Mouse (Mus musculus): Measurements from ENCODE around the gene Sult5a1. TPM values are rescaled to one million over a fixed set of nuclear protein-coding genes. Genes with fewer than 3 reads are reported as not detected.
"Not testable (repeated sequence)": the region's sequence is repeated elsewhere in the genome, so short reads cannot be mapped to it uniquely, and the experiment has no call there.

Gene Sult5a1
- total RNA-seq, 1 experiment from 2014 or later = 5.3 TPM

- DNase-seq = no peak
These were observed 22.7 kb downstream of the Sult5a1 start for GRCm38 (mm10) chr8:123135406-123135805.

- DNase-seq = no peak
These were observed 23.9 kb downstream of the Sult5a1 start for GRCm38 (mm10) chr8:123134149-123134713.

DNA sequence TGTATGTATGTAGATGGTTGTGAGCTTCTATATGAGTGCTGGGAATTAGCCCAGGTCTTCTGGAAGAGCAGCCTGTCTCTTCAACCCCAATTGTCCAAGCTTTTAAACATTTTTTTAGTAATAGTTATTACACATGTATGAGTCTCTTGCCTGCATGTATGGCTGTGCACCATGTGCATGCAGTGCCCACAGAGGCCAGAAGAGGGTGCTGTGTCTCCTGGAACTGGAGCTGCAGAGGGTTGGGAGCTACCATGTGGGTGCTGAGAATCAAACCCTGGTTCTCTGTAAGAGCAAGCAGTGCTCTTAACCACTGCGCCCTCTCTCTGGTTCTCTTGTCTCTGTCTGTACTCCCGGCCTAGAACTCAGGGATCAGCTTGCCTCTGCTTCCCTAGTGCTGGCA, 25.2 kb downstream of the Sult5a1 start:
- DNase-seq = no peak

DNA sequence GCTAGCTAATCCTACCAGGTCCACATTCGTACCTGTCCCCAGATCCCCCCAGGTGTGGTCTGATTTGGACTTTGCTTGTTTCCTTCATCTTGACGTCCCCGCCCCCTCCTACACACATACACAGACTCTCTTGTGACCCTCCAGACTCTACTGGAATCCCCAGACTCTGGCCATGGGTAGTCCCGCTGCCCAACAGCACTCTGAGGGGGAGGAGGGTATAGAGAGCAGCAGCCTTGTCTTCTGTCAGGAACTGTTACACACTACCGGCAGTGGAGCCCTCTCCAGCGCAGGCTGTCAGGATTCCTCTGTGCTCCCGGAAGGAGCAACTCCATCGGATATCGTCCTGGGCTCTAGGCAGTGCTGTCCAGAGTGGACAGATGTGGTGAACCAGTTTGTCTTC, 27.1 kb downstream of the Sult5a1 start:
- DNase-seq = no peak

DNA sequence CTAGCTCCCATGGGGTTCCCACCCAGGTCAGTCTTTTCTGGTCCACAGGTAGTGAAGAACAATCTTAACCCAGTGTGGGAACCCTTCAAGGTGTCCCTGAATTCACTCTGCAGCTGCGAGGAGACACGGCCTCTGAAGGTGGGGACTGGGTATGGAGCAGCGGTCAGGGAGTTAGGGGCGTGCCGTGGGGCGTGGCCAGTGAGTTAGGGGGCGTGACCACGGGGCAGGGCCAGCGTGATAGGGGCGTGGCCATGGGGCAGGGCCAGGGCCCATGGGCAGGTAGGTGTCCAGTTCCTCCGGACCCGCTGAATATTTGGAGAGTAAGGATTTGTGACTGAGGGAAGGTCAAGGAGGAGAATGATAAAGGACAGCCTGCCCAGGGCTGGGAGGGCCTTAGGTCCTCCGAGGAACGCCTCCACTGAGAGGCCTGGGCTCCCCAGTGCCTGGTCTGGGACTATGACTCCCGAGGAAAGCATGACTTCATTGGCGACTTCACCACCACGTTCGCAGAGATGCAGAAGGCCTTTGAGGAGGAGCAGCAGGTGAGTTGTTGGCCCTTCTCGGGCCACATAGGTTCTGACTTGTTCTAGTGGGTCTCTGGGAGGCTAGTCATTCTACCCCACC, 31.8 kb downstream of the Sult5a1 start:
- no peak for DNase-seq

GRCm38 (mm10) chr8:123122670-123123069, 35.4 kb downstream of the Sult5a1 start:
- DNase-seq = no peak

DNA sequence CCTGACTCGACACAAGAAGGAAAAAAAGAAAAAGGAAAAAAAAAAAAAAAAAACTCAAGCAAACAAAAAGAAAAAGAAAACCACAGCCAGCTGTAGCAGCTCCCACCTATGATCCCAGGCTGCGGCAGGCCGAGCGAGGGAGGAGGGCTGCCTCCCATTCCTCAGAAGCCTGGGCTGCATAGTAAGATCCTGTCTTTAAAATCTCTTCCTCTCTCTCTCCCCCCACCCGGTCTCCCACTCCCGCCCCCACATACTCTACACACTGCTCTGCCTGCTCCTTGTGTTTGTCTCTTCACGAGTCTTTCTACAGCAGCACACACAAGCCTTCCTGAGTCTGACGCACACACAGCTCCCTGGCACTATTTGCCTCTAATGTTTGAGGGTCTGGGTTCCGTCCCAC, 36.1 kb downstream of the Sult5a1 start:
- no peak for DNase-seq

- DNase-seq = no peak
These were observed 40.4 kb downstream of the Sult5a1 start for GRCm38 (mm10) chr8:123117744-123118143.

DNA sequence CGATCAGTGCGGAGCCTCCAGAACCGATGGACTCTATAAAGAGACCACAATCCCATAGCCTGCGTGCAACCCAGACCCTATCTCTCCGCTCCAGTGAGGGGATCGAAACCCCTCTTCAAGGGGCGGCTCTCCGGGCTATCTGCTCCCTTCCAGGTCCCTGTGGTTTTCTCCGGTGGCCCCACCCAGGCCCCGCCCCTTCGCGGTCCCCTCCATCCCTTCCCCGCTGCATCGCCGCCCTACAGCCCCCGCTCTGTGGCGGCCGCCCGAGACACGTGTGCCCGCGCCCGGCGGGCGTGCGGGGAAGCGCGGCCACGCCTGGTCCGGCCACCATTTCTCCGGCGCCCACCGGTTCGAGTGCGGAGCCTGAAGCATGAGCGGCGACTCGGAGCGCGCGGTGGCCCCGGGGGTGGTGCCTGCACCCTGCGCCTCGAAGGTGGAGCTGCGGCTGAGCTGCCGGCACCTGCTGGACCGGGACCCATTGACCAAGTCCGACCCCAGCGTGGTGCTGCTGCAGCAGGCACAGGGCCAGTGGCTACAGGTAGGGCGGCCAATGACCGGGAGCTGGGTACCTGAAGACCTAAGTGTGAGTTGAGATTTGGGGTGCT, 40.9 kb downstream of the Sult5a1 start, which contains the start of gene Cpne7:
TSS of gene Cpne7 (plus strand) at position 248 of the 605 bp plus-strand sequence.
- no peak for DNase-seq

- DNase-seq = no peak
These were observed 43.5 kb downstream of the Sult5a1 start for GRCm38 (mm10) chr8:123114644-123115043.

DNA sequence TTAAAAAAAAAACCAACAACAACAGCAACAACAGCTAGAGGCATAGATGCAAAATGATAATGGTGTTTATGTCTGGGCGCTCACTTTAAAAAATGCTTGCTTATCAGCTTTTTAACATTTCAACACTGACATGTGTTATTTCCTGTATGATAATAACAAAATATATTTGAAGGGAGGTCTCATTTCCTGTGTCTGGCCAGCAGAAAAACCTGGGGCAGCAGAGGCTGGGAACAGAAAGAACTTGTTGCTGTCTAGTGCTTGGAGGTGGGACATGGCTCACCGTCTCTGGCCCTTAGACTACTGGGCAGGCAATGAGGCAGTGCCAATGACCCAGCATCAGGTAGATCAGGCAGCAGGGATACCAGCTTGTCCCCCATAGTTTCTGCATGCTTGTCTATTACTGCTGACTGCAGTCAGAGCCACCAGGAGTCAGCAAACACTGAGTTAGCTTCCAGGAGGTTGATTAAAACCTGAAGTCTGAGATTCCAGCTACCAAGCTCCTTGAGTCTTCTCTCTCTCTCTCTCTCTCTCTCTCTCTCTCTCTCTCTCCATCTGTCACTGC, 44.1 kb downstream of the Sult5a1 start:
- no peak for DNase-seq

DNA sequence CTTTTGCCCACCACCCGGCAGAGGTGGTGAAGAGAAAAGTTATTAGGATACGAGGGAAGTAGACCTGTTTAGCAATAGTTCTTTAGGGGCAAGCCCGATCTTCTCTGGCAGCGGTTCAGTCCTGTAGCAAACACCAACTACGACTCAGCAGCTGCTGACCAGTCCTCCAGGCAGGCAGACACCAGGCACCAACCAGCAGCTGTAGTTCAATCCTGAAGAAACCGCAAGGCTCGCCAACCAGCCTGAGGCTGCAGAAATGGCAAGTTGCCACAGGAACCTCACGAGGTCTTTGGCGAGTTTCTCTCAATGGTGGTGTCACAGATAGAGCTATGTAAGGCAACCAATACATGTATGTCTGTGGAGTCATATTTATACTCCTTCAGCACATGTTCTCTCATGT, 45.2 kb downstream of the Sult5a1 start:
- DNase-seq = no peak

DNA sequence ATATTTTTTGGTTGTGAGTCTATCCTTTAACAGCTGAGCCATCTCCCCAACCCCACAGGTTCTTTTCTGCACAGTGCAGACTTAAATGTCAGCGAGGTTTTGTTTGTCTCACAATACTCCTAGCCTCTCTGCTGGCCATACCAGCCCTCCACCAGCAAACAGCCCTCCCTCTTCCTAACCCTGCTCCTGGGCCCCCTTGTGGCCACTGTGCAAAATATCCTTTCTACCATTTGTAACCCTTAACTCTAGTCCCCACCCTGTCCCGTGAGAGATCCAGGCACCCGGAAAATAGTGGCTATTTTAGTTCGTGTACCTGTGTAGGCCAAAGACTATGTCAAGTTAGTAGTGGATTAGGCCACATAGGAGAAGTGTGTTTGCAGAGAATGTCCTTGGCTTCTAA, 47.5 kb downstream of the Sult5a1 start:
- peak; percentile 58 for DNase-seq

DNA sequence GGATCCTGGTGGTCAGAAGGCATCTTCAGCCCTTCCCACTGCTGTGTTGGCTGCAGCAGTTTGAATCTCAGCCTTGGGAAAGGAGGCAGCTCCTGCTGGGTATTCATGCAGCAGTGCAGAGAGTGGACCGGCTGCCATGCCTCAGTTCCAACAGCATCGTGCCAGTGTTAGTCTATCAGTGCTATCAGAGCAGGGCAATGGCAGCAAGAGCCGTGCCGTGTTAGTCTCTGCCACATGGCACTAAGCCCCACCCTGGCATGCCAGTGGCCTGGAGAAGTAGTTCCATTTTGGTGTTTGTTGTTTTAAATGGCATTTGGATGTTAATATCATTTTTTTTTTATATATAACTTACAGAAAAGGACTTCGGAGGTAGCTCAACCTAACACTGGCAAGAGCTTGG, 49.2 kb downstream of the Sult5a1 start:
- no peak for DNase-seq

GRCm38 (mm10) chr8:123108010-123108409, 50.1 kb downstream of the Sult5a1 start:
- no peak for DNase-seq

DNA sequence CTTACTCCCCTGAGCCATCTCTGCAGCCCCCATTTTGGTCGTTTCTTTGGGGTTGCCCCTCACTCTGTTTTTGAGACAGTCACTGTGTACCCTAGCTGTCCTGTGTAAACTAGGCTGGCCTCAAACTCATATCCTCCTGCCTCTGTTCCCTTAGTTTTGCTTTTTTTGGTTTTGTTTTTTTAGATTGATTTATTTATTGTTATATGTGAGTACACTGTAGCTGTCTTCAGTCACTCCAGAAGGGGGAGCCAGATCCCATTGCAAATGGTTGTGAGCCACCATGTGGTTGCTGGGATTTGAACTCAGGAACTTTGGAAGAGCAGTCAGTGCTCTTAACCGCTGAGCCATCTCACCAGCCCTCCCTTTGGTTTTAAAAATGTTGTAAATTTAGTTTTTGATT, 51.6 kb downstream of the Sult5a1 start:
- DNase-seq = no peak

DNA sequence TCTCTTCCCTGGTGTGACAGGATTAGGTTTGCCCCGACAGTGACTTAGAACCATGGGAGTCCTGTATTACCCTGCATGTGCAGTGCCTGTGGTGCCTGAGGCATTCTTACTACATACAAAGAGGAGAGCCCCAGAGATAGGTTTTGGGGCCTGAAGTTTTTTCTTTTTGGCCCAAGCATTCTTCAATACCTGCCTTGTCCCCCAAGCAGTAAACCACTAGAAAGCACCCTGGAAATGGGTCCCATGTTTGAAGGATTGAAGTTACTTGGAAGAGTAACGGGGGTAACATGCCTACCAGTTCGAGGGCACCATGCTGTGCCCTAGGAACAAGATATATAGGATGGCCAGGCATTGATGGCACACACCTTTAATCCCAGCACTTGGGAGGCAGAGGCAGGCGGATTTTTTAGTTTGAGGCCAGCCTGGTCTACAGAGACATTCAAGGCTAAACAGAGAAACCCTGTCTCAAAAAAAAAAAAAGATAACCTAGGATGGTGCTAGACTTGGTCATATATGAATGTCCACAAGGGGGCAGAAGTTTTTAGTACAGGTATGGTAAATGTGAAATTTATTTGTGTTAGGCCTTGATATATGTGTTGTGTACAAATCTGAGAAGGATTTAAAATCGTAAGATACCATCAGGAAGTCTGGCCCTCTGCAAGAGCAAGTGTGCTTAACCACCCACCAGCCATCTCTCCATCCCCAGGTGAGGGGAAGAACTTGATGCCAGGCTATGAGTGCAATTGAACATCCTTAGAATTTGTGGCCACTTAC, 52.4 kb downstream of the Sult5a1 start:
- DNase-seq = no peak

- DNase-seq = no peak
These were observed 53.9 kb downstream of the Sult5a1 start for GRCm38 (mm10) chr8:123104046-123104767.

DNA sequence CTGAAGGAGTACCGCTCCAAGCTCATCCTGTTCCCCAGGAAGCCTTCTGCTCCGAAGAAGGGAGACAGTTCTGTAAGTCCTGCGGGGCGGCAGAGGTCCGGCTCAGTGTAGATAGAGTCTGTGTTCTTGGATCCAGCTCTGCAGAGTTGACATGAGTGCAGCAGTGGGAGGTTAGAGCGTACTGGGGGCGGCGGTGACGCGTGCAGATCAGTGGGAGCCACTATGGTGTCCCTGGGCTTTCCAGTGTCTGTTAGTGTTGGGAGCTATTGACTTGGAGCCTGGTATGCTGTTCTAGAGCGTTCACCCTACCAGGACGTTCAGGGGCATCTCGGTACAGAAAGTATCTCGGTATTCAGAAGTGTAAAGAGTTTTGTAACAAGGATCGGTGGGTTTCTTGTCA, 54.8 kb downstream of the Sult5a1 start:
- no peak for DNase-seq

- not testable (repeated sequence) for DNase-seq
These were observed 55.3 kb downstream of the Sult5a1 start for GRCm38 (mm10) chr8:123102855-123103254.

GRCm38 (mm10) chr8:123101735-123102685, 56.1 kb downstream of the Sult5a1 start, which contains the start of gene Rpl13:
Rpl13 (plus strand) TSS chr8:123102350.
- DNase-seq = peak; percentile 95
